In the genomic region with DNA sequence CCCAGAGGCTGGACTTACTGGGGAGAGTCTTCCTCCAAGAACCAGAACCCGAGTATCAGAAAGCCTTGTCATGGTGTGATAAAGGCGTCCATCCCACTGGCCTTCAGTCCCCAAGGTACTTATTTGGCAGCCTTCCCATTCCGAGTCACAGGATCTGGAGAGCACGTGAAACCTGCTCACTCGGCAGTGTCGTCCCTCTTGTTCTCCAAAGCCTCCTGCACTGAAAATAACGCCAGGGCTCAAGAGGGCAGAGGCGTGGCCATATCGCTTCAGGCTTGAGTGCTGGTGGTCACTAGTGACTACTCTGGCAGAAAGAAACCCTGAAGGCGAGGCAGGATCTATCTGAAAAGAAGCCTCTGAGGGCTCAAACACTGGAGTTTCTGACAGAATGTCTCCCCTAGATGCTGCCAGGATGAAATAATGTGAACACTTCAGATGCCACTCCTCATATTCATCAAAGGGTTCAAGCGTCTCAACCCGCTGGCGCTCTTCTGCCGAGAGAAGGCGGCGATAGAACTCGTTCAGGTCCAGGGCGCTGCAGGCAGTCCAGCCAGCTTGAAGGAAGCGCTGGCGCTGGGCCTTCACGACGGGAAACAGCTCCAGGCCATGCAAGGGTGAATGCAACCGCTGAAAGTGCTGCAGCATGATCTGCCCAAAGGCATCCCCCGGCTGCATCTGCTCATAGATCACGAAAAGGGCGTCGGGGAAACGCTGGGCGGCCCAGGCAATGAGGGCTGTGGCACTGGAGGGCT, we compare ENCODE assay signal across 7 mouse cellular contexts. TPM values are rescaled to one million over a fixed set of nuclear protein-coding genes. Genes with fewer than 3 reads are reported as not detected.
DNase-seq lines count a peak whose midpoint lies in the region; ATAC-seq and TF ChIP-seq lines count a peak whose summit lies in the region.

No protein-coding gene starts in this region.

- peak overlapping the region; percentile 87 for H3K27ac ChIP-seq in ES-E14 (ENCODE audit: insufficient read depth, low read depth, low read length, poor library complexity, severe bottlenecking)
- peak overlapping the region; percentile 97 for H3K27ac ChIP-seq in embryonic facial prominence, embryonic 11.5 days (replicated peaks; ENCODE audit: low read depth, low read length)
- H3K27ac ChIP-seq in heart, embryonic 16.5 days (ENCODE audit: low read length) = peak overlapping the region; percentile 99
- peak overlapping the region; percentile 90 for H3K27ac ChIP-seq in small intestine, adult 2 months (ENCODE audit: insufficient read depth, low read depth, low read length)

- WGBS in embryonic facial prominence, embryonic 11.5 days = 56% methylated on average over 29 of the region's 29 CpGs
- WGBS in heart, embryonic 16.5 days = 28% methylated on average over 29 of the region's 29 CpGs
- 9% methylated on average over 29 of the region's 29 CpGs for WGBS in small intestine, adult 2 months

- peak; percentile 22; the same call in 1 of the 2 replicates for ATAC-seq in embryonic facial prominence, embryonic 11.5 days (replicated peaks; ENCODE audit: insufficient number of reproducible peaks, low FRiP score, low TSS enrichment, low read depth)
- peak; percentile 34; the same call in 1 of the 2 replicates for ATAC-seq in heart, embryonic 16.5 days (replicated peaks; ENCODE audit: extremely low read depth, insufficient read depth, low FRiP score)

- no peaks in the 10 kb centered on the region for H3K9me3 ChIP-seq in ES-E14 (ENCODE audit: control insufficient read depth, insufficient read depth, low read depth, low read length)
- H3K9me3 ChIP-seq in embryonic facial prominence, embryonic 11.5 days (replicated peaks; ENCODE audit: control insufficient read depth, low read length) = no peaks in the 10 kb centered on the region; the same call in 1 of the 2 replicates
- no peaks in the 10 kb centered on the region for H3K9me3 ChIP-seq in heart, embryonic 16.5 days (replicated peaks; ENCODE audit: control insufficient read depth, low read length)

- TF ChIP-seq CTCF in small intestine, adult 2 months (IDR thresholded peaks at IDR 0.05; ENCODE audit: extremely low read depth, insufficient read length, insufficient replicate concordance, low read depth, low read length) = no peak

- H3K4me1 ChIP-seq in ES-E14 (ENCODE audit: control insufficient read depth in 2 of 2, insufficient read depth in 2 of 2, low read length in 2 of 2, poor library complexity in 1 of 2) = no peaks in the 10 kb centered on the region; a peak in 1 of 4 replicates
- H3K4me1 ChIP-seq in embryonic facial prominence, embryonic 11.5 days (ENCODE audit: control insufficient read depth, insufficient read depth, low read length) = peaks cover 3% of the 10 kb centered on the region
- H3K4me1 ChIP-seq in heart, embryonic 16.5 days (ENCODE audit: control insufficient read depth, insufficient read depth, low read length) = peaks cover 23% of the 10 kb centered on the region
- peaks cover 10% of the 10 kb centered on the region; the same call in 1 of the 2 replicates for H3K4me1 ChIP-seq in small intestine, adult 2 months (ENCODE audit: control insufficient read depth, insufficient read depth, insufficient read length, low read length)

- peak overlapping the region; percentile 78 to 83 for H3K4me3 ChIP-seq in ES-E14 (ENCODE audit: insufficient read depth in 1 of 2, low read depth in 1 of 2, low read length in 2 of 2, poor library complexity in 1 of 2, severe bottlenecking in 1 of 2)
- peak overlapping the region; percentile 56 for H3K4me3 ChIP-seq in embryonic facial prominence, embryonic 11.5 days (ENCODE audit: low read depth, low read length)
- peak overlapping the region; percentile 82 for H3K4me3 ChIP-seq in heart, embryonic 16.5 days (ENCODE audit: low read length)
- peak overlapping the region; percentile 92 for H3K4me3 ChIP-seq in small intestine, adult 2 months (ENCODE audit: low read depth, low read length)

- peaks cover 10% of the 10 kb centered on the region for H3K36me3 ChIP-seq in ES-E14 (ENCODE audit: control insufficient read depth, insufficient read depth, low read length, poor library complexity, severe bottlenecking)
- H3K36me3 ChIP-seq in embryonic facial prominence, embryonic 11.5 days (replicated peaks; ENCODE audit: control insufficient read depth, insufficient read depth, low read depth, low read length) = peaks cover 7% of the 10 kb centered on the region
- H3K36me3 ChIP-seq in heart, embryonic 16.5 days (ENCODE audit: control insufficient read depth, insufficient read depth) = peaks cover 15% of the 10 kb centered on the region
- H3K36me3 ChIP-seq in small intestine, adult 2 months (ENCODE audit: control insufficient read depth, insufficient read depth, low read length) = 0 out of 2 replicates have a peak, but pooled peaks cover 2% of the 10 kb centered on the region

- no peaks in the 10 kb centered on the region for H3K27me3 ChIP-seq in embryonic facial prominence, embryonic 11.5 days (ENCODE audit: control insufficient read depth, insufficient read depth, low read length)
- no peaks in the 10 kb centered on the region for H3K27me3 ChIP-seq in heart, embryonic 16.5 days (ENCODE audit: control insufficient read depth, insufficient read depth, low read length)
- no peaks in the 10 kb centered on the region for H3K27me3 ChIP-seq in small intestine, adult 2 months (ENCODE audit: control insufficient read depth, insufficient read depth, low read length)

- no peak for TF ChIP-seq POLR2A in small intestine, adult 2 months (IDR thresholded peaks at IDR 0.05; ENCODE audit: low read depth, low read length)

- DNase-seq in ES-E14 (ENCODE audit: low read depth, low spot score) = no peak
- DNase-seq in adipocyte (ENCODE audit: low spot score) = peak; percentile 16
- DNase-seq in embryonic facial prominence, embryonic 11.5 days (ENCODE audit: low spot score) = no peak
- DNase-seq in kidney, postnatal 14 days = peak; percentile 79
- DNase-seq in lung, postnatal 36 days = peak; percentile 69

- peak overlapping the region; percentile 89 for H3K4me2 ChIP-seq in embryonic facial prominence, embryonic 11.5 days (ENCODE audit: low read depth, low read length)
- peak overlapping the region; percentile 94 for H3K4me2 ChIP-seq in heart, embryonic 16.5 days (ENCODE audit: low read depth, low read length)

- in situ Hi-C loops in ES-E14 (cut with MboI; ENCODE audit: low sequenced_read_pairs in 2 of 2, unreplicated experiment in 2 of 2) = no loop called here

- peak overlapping the region; percentile 96 for H3K9ac ChIP-seq in ES-E14 (ENCODE audit: insufficient read depth, low read depth, low read length, poor library complexity, severe bottlenecking)
- H3K9ac ChIP-seq in embryonic facial prominence, embryonic 11.5 days (replicated peaks; ENCODE audit: low read length) = peak overlapping the region; percentile 91
- peak overlapping the region; percentile 80 for H3K9ac ChIP-seq in heart, embryonic 16.5 days (ENCODE audit: low read length)

TF ChIP-seq in ES-E14, 5 proteins besides CTCF, POLR2A, EP300 and RAD21:
- TF ChIP-seq HCFC1 (IDR thresholded peaks at IDR 0.05; ENCODE audit: borderline replicate concordance, insufficient read depth, low read length) (no peak), MAFK (IDR thresholded peaks at IDR 0.05; ENCODE audit: insufficient read depth, low read depth, low read length) (no peak), CHD2 (IDR thresholded peaks at IDR 0.05; ENCODE audit: low read depth, low read length) (no peak), ZNF384 (IDR thresholded peaks at IDR 0.05; ENCODE audit: low read depth, low read length) (no peak), ZC3H11A (IDR thresholded peaks at IDR 0.05; ENCODE audit: borderline replicate concordance, low read depth, low read length) (no peak)

RNA-seq across cellular contexts. Expression of gene Adal, which starts 0.8 kb away (rescaled TPM):
- total RNA-seq in ES-E14 (2012; rRNA removed) = 14.8 and 15.0 TPM in 2 replicates
- polyA plus RNA-seq in embryonic facial prominence, embryonic 11.5 days (2014; fragmentation: Nextera tagmentation; extraction: Ambion mirVana) = 28.2 and 29.0 TPM in 2 replicates
- polyA plus RNA-seq in heart, embryonic 16.5 days (2015; fragmentation: Nextera tagmentation; extraction: Ambion mirVana) = 14.9 and 19.7 TPM in 2 replicates
- polyA plus RNA-seq in small intestine, adult 2 months (2012; rRNA removed) = 0.38 and 1.3 TPM in 2 replicates

RNA-seq across cellular contexts. Expression of gene Lcmt2, which starts 1.0 kb away (rescaled TPM):
- 12.5 and 15.0 TPM in 2 replicates for total RNA-seq in ES-E14 (2012; rRNA removed)
- 23.0 and 25.2 TPM in 2 replicates for polyA plus RNA-seq in embryonic facial prominence, embryonic 11.5 days (2014; fragmentation: Nextera tagmentation; extraction: Ambion mirVana)
- 19.0 and 20.1 TPM in 2 replicates for polyA plus RNA-seq in heart, embryonic 16.5 days (2015; fragmentation: Nextera tagmentation; extraction: Ambion mirVana)
- polyA plus RNA-seq in small intestine, adult 2 months (2012; rRNA removed) = 5.5 and 7.9 TPM in 2 replicates

RNA-seq across cellular contexts. Expression of gene Tgm7, which starts 29.8 kb away (rescaled TPM):
- not detected in 2 replicates for total RNA-seq in ES-E14 (2012; rRNA removed)
- not detected in 2 replicates for polyA plus RNA-seq in embryonic facial prominence, embryonic 11.5 days (2014; fragmentation: Nextera tagmentation; extraction: Ambion mirVana)
- polyA plus RNA-seq in heart, embryonic 16.5 days (2015; fragmentation: Nextera tagmentation; extraction: Ambion mirVana) = not detected in 2 replicates
- polyA plus RNA-seq in small intestine, adult 2 months (2012; rRNA removed) = not detected in 2 replicates

RNA-seq across cellular contexts. Expression of gene Tubgcp4, which starts 31.0 kb away (rescaled TPM):
- total RNA-seq in ES-E14 (2012; rRNA removed) = 38.1 and 45.9 TPM in 2 replicates
- polyA plus RNA-seq in embryonic facial prominence, embryonic 11.5 days (2014; fragmentation: Nextera tagmentation; extraction: Ambion mirVana) = 60.7 and 65.1 TPM in 2 replicates
- polyA plus RNA-seq in heart, embryonic 16.5 days (2015; fragmentation: Nextera tagmentation; extraction: Ambion mirVana) = 34.1 and 36.1 TPM in 2 replicates
- polyA plus RNA-seq in small intestine, adult 2 months (2012; rRNA removed) = 8.1 and 14.1 TPM in 2 replicates

RNA-seq across cellular contexts. Expression of gene Zscan29, which starts 31.5 kb away (rescaled TPM):
- total RNA-seq in ES-E14 (2012; rRNA removed) = 3.5 and 5.0 TPM in 2 replicates
- 10.2 and 13.6 TPM in 2 replicates for polyA plus RNA-seq in embryonic facial prominence, embryonic 11.5 days (2014; fragmentation: Nextera tagmentation; extraction: Ambion mirVana)
- polyA plus RNA-seq in heart, embryonic 16.5 days (2015; fragmentation: Nextera tagmentation; extraction: Ambion mirVana) = 6.3 and 7.1 TPM in 2 replicates
- polyA plus RNA-seq in small intestine, adult 2 months (2012; rRNA removed) = 1.2 and 2.5 TPM in 2 replicates

Comparison
In these comparisons a context has a peak if more than half of its experiments do, and no peak if none do; other contexts are left out.
1. DNase-seq: peak in adipocyte (single experiment), kidney, postnatal 14 days (single experiment) and lung, postnatal 36 days (single experiment); none in ES-E14 (single experiment) and embryonic facial prominence, embryonic 11.5 days (single experiment).
2. Peak in every context shown above with its lines, with median percentiles within 50 percentile points of each other: H3K27ac ChIP-seq, H3K4me3 ChIP-seq and H3K9ac ChIP-seq.